Mouse (Mus musculus): ENCODE measurements around the gene Zfp423. TPM values are rescaled to one million over a fixed set of nuclear protein-coding genes. Genes with fewer than 3 reads are reported as not detected.

Gene Zfp423
- polyA plus RNA-seq, 1 experiment from 2014 or later, result 0.98 TPM

GRCm38 (mm10) chr8:87668736-87669135 lies 290.7 kb downstream of the Zfp423 start:
- DNase-seq (ENCODE audit: low spot score), result no peak

- no peak for DNase-seq (ENCODE audit: low spot score)
Observed at GRCm38 (mm10) chr8:87667914-87668643, 291.3 kb downstream of the Zfp423 start.

- DNase-seq (ENCODE audit: low spot score), result no peak
Observed at GRCm38 (mm10) chr8:87667297-87667696, 292.1 kb downstream of the Zfp423 start.

- no peak for DNase-seq (ENCODE audit: low spot score)
Observed at GRCm38 (mm10) chr8:87665337-87665736, 294.1 kb downstream of the Zfp423 start.

- DNase-seq (ENCODE audit: low spot score), result no peak
Observed at GRCm38 (mm10) chr8:87664217-87664509, 295.2 kb downstream of the Zfp423 start.

- peak; percentile 32 for DNase-seq (ENCODE audit: low spot score)
Observed at GRCm38 (mm10) chr8:87663349-87664216, 295.8 kb downstream of the Zfp423 start.

- DNase-seq (ENCODE audit: low spot score), result no peak
Observed at GRCm38 (mm10) chr8:87662811-87663341, 296.5 kb downstream of the Zfp423 start.

- no peak for DNase-seq (ENCODE audit: low spot score)
Observed at GRCm38 (mm10) chr8:87662307-87662771, 297.1 kb downstream of the Zfp423 start.

GRCm38 (mm10) chr8:87660916-87661910 lies 298.2 kb downstream of the Zfp423 start:
- DNase-seq (ENCODE audit: low spot score), result no peak

GRCm38 (mm10) chr8:87660029-87660915 lies 299.1 kb downstream of the Zfp423 start:
- DNase-seq (ENCODE audit: low spot score), result no peak

- DNase-seq (ENCODE audit: low spot score), result no peak
Observed at GRCm38 (mm10) chr8:87657488-87657887, 301.9 kb downstream of the Zfp423 start.

GRCm38 (mm10) chr8:87656484-87657230 lies 302.7 kb downstream of the Zfp423 start:
- peak; percentile 29 for DNase-seq (ENCODE audit: low spot score)

GRCm38 (mm10) chr8:87655946-87656345 lies 303.4 kb downstream of the Zfp423 start:
- DNase-seq (ENCODE audit: low spot score), result no peak

- no peak for DNase-seq (ENCODE audit: low spot score)
Observed at GRCm38 (mm10) chr8:87647781-87648180, 311.6 kb downstream of the Zfp423 start.

- no peak for DNase-seq (ENCODE audit: low spot score)
Observed at GRCm38 (mm10) chr8:87645829-87646483, 313.4 kb downstream of the Zfp423 start.

- DNase-seq (ENCODE audit: low spot score), result no peak
Observed at GRCm38 (mm10) chr8:87645371-87645770, 314.0 kb downstream of the Zfp423 start.

GRCm38 (mm10) chr8:87640930-87641329 lies 318.5 kb downstream of the Zfp423 start:
- DNase-seq (ENCODE audit: low spot score), result no peak

- no peak for DNase-seq (ENCODE audit: low spot score)
Observed at GRCm38 (mm10) chr8:87636226-87636742, 323.1 kb downstream of the Zfp423 start.

All from thymus, postnatal 0 days (tissue).